Mouse (Mus musculus) kidney, adult 18-20 months (tissue): ENCODE measurements at regions not wholly inside any gene's neighbourhood (a gene's known extent, or its start where the extent isn't known, plus 50 kb on each side); places are given as distances from the start of the nearest gene placed in this dataset.
"Not testable (repeated sequence)": the region's sequence is repeated elsewhere in the genome, so short reads cannot be mapped to it uniquely, and the experiment has no call there.

Source experiments
- DNase-seq: peaks from one replicate; pipeline ENCODE4 v3.0.0; 2021

GRCm38 (mm10) chr5:82733707-82734106, 621.3 kb downstream of the Tecrl start:
- DNase-seq, result no peak

- no peak for DNase-seq
Observed at GRCm38 (mm10) chr5:82728240-82728639, 626.8 kb downstream of the Tecrl start.

GRCm38 (mm10) chr5:82727250-82728003, 627.6 kb downstream of the Tecrl start:
- DNase-seq, result no peak

GRCm38 (mm10) chr5:82715705-82716104, 639.3 kb downstream of the Tecrl start:
- DNase-seq, result no peak

GRCm38 (mm10) chr5:82699666-82700065, 655.3 kb downstream of the Tecrl start:
- not testable (repeated sequence) for DNase-seq

GRCm38 (mm10) chr5:82698942-82699341, 656.1 kb downstream of the Tecrl start:
- DNase-seq, result no peak

- no peak for DNase-seq
Observed at GRCm38 (mm10) chr5:82683437-82683836, 671.6 kb downstream of the Tecrl start.

GRCm38 (mm10) chr5:82664121-82664520, 690.9 kb downstream of the Tecrl start:
- peak; percentile 12 for DNase-seq

GRCm38 (mm10) chr5:82653637-82654036, 701.4 kb downstream of the Tecrl start:
- DNase-seq, result not testable (repeated sequence)

GRCm38 (mm10) chr5:82620056-82620455, 734.9 kb downstream of the Tecrl start:
- no peak for DNase-seq
